Mouse (Mus musculus) midbrain, postnatal 0 days (tissue): Measurements from ENCODE around the gene Hspa1l. TPM values are rescaled to one million over a fixed set of nuclear protein-coding genes. Genes with fewer than 3 reads are reported as not detected.

Source experiments
- ATAC-seq: fragments of 200-750 bp; cut with Nextera tagmentation; 2 replicates; pipeline ENCODE4 v1.8.0; 2017; ENCODE audit warnings: moderate number of reproducible peaks, mild to moderate bottlenecking, moderate TSS enrichment, moderate library complexity; ENCODE audit not compliant: low FRiP score
- DNase-seq: peaks from one replicate; pipeline ENCODE4 v3.0.0-alpha.2; 2015; ENCODE audit warnings: low spot score
- H3K27ac ChIP-seq: fragments of 300-500 bp; sonication (generic); 2 replicates; pipeline ENCODE4 v1.5.1; 2014; ENCODE audit warnings: low read depth, mild to moderate bottlenecking, low read length, mixed read lengths
- H3K27me3 ChIP-seq: fragments of 300-500 bp; sonication (generic); 2 replicates; pipeline ENCODE4 v1.6.1; 2014; ENCODE audit warnings: low read length, control low read depth, mixed read lengths; ENCODE audit not compliant: insufficient read depth
- H3K36me3 ChIP-seq: fragments of 300-500 bp; sonication (generic); 2 replicates; pipeline ENCODE4 v1.6.1; 2014; ENCODE audit warnings: low read length, control low read depth, mixed read lengths; ENCODE audit not compliant: insufficient read depth
- H3K4me1 ChIP-seq: fragments of 300-500 bp; sonication (generic); 2 replicates; pipeline ENCODE4 v1.6.1; 2014; ENCODE audit warnings: mild to moderate bottlenecking, control low read depth, antibody characterized with exemption, low read length, mixed read lengths; ENCODE audit not compliant: insufficient read depth
- H3K4me2 ChIP-seq: fragments of 300-500 bp; sonication (generic); 2 replicates; pipeline ENCODE4 v1.6.1; 2014; ENCODE audit warnings: low read depth, mild to moderate bottlenecking, low read length, mixed read lengths; ENCODE audit not compliant: poor library complexity, severe bottlenecking
- H3K4me3 ChIP-seq: fragments of 300-500 bp; sonication (generic); 2 replicates; pipeline ENCODE4 v1.5.1; 2014; ENCODE audit warnings: low read depth, mild to moderate bottlenecking, low read length, moderate library complexity
- H3K9ac ChIP-seq: fragments of 300-500 bp; sonication (generic); replicated peaks from 2 replicates; pipeline ENCODE4 v1.6.1; 2014; ENCODE audit warnings: mild to moderate bottlenecking, low read length, moderate library complexity, mixed read lengths; ENCODE audit not compliant: poor library complexity, severe bottlenecking
- H3K9me3 ChIP-seq: fragments of 300-500 bp; sonication (generic); 2 replicates; pipeline ENCODE4 v1.6.1; 2016; ENCODE audit warnings: low read length, control low read depth
- CTCF ChIP-seq: IDR thresholded peaks from 2 replicates; pipeline ENCODE4 v1.5.1; 2016; ENCODE audit warnings: antibody characterized with exemption, mild to moderate bottlenecking
- WGBS: fragments of 180-500 bp; shearing (Covaris S2); extraction: QIAGEN DNeasy Blood & Tissue Kit; methylation state at CpG from one replicate; pipeline ENCODE4 v1.1.7; 2014; 5-methylcytosine and 5-hydroxymethylcytosine counted together
- polyA plus RNA-seq: library from polyadenylated mRNA; unstranded; fragments of >200 nt; fragmentation: Nextera tagmentation; extraction: Ambion mirVana; gene quantifications from 2 replicates; pipeline ENCODE4 v1.2.1, GENCODE M21; 2015
- total RNA-seq: library from RNA; depleted of rRNA; stranded (reverse); fragments of >200 nt; gene quantifications from 2 replicates; pipeline ENCODE4 v1.2.3, GENCODE M21; 2014

The Hspa1l gene
- total and polyA plus RNA-seq, 2 experiments from 2014 or later: 0.73 to 1.4 TPM

GRCm38 (mm10) chr17:35021163-35021808, 48.8 kb downstream of the Hspa1l start:
- Histone ChIP-seq H3K4me1 (no peaks in the 10 kb centered on the region), H3K4me2 (no peak overlapping the region), H3K27ac (no peak overlapping the region; the same call in 1 of the 2 replicates), H3K27me3 (no peaks in the 10 kb centered on the region), H3K4me3 (no peak overlapping the region), H3K36me3 (peaks cover 2% of the 10 kb centered on the region; the same call in 1 of the 2 replicates), H3K9me3 (no peaks in the 10 kb centered on the region), H3K9ac (no peak overlapping the region)
- DNase-seq (peak; percentile 64), ATAC-seq (peak; percentile 29; the same call in 1 of the 2 replicates)
- 6% methylated on average over 16 of the region's 17 CpGs for WGBS
- TF ChIP-seq CTCF: peak; percentile 88

DNA sequence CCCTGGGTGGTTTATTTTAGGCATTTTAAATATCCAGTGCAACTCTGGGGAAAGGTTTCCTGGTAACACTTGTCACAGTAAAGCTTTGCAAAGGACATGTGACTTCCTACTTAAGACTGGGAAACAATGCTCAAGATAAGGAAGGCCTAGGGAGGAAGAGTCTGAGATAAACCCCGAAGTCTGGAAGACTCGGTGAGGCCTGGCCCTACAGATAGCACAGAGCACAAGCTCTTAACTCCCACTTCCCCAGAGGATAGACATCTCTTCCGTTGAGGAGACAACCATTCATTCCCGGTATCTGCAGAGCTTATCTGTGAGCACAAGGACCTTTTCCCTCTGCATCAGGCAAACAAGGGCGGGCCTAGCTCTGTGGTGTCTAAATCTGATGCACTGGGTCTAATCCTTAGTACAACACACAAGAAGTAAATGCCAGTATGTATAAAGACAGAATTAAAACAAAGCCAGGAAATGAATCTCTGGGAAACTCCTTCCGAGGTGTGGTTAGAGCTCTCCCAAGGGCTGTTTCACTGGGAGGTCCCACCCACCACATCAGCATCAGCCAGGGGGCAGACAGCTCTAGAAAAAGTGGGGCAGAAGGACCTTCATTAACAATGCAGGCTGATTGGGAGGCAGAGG, 49.5 kb downstream of the Hspa1l start:
- Histone ChIP-seq H3K9ac (no peak overlapping the region), H3K36me3 (no peaks in the 10 kb centered on the region; the same call in 1 of the 2 replicates), H3K4me1 (no peaks in the 10 kb centered on the region), H3K9me3 (no peaks in the 10 kb centered on the region), H3K27me3 (no peaks in the 10 kb centered on the region), H3K27ac (no peak overlapping the region; the same call in 1 of the 2 replicates), H3K4me3 (no peak overlapping the region), H3K4me2 (no peak overlapping the region)
- WGBS: 50% methylated on average over 6 of the region's 6 CpGs
- no peak for ATAC-seq
- no peak for TF ChIP-seq CTCF
- no peak for DNase-seq

- Histone ChIP-seq H3K4me1 (no peaks in the 10 kb centered on the region), H3K27ac (no peak overlapping the region), H3K9ac (no peak overlapping the region), H3K36me3 (no peaks in the 10 kb centered on the region), H3K9me3 (no peaks in the 10 kb centered on the region), H3K4me2 (no peak overlapping the region), H3K27me3 (no peaks in the 10 kb centered on the region), H3K4me3 (no peak overlapping the region)
- WGBS: 95% methylated on average over 8 of the region's 8 CpGs
- ATAC-seq (no peak), DNase-seq (no peak)
- no peak for TF ChIP-seq CTCF
Observed at GRCm38 (mm10) chr17:35022541-35023060, 50.1 kb downstream of the Hspa1l start.

- no peak overlapping the region for H3K4me3 ChIP-seq
- no peaks in the 10 kb centered on the region for H3K27me3 ChIP-seq
- no peaks in the 10 kb centered on the region for H3K4me1 ChIP-seq
- no peak overlapping the region for H3K4me2 ChIP-seq
- no peaks in the 10 kb centered on the region for H3K9me3 ChIP-seq
- H3K9ac ChIP-seq: no peak overlapping the region
- DNase-seq (no peak), ATAC-seq (no peak)
- no peaks in the 10 kb centered on the region for H3K36me3 ChIP-seq
- no peak for TF ChIP-seq CTCF
- no peak overlapping the region for H3K27ac ChIP-seq
- 88% methylated on average over 5 of the region's 5 CpGs for WGBS
Observed at GRCm38 (mm10) chr17:35023221-35023620, 50.7 kb downstream of the Hspa1l start.

DNA sequence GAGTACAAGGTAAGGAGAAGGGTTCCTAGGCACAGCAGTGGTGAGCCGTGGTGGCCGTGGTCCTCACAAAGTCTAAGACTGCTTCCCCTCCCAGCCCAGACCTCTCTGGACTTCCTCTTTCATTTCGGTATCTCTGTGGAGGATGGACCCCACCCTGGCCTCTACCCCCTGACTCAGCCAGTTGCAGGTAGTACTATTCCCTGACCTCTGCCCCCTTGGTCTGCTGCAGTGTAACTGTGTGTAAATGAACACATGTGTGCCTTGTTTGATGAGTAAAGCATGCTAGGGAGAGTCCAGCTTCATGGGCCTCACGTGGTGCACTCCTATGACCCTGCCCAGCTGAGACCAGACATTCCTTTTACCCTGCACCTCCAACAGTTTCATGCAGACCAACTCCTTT, 51.3 kb downstream of the Hspa1l start:
- Histone ChIP-seq H3K36me3 (no peaks in the 10 kb centered on the region), H3K9ac (no peak overlapping the region), H3K9me3 (no peaks in the 10 kb centered on the region), H3K4me1 (no peaks in the 10 kb centered on the region), H3K4me2 (no peak overlapping the region), H3K27ac (no peak overlapping the region), H3K27me3 (no peaks in the 10 kb centered on the region), H3K4me3 (no peak overlapping the region)
- DNase-seq (no peak), ATAC-seq (no peak)
- TF ChIP-seq CTCF: no peak
- WGBS: 80% methylated on average over 4 of the region's 4 CpGs

- no peak for DNase-seq
- WGBS: 75% methylated on average over 13 of the region's 13 CpGs
- H3K4me2 ChIP-seq: no peak overlapping the region
- no peaks in the 10 kb centered on the region for H3K36me3 ChIP-seq
- H3K4me1 ChIP-seq: no peaks in the 10 kb centered on the region
- no peak overlapping the region for H3K9ac ChIP-seq
- H3K4me3 ChIP-seq: no peak overlapping the region
- H3K9me3 ChIP-seq: no peaks in the 10 kb centered on the region
- no peaks in the 10 kb centered on the region for H3K27me3 ChIP-seq
- no peak overlapping the region for H3K27ac ChIP-seq
- no peak for ATAC-seq
- TF ChIP-seq CTCF: no peak
Observed at GRCm38 (mm10) chr17:35024261-35024660, 51.8 kb downstream of the Hspa1l start.
